Mouse (Mus musculus) lung, postnatal 0 days (tissue): ENCODE results near the gene Tbc1d1.

Source experiments
- CTCF ChIP-seq: IDR thresholded peaks from 2 replicates; pipeline ENCODE4 v1.5.1; 2016; ENCODE audit warnings: antibody characterized with exemption, mild to moderate bottlenecking
- EP300 ChIP-seq: IDR thresholded peaks from 2 replicates; pipeline ENCODE4 v1.6.1; 2016; ENCODE audit warnings: antibody characterized with exemption, mild to moderate bottlenecking, control low read depth

DNA sequence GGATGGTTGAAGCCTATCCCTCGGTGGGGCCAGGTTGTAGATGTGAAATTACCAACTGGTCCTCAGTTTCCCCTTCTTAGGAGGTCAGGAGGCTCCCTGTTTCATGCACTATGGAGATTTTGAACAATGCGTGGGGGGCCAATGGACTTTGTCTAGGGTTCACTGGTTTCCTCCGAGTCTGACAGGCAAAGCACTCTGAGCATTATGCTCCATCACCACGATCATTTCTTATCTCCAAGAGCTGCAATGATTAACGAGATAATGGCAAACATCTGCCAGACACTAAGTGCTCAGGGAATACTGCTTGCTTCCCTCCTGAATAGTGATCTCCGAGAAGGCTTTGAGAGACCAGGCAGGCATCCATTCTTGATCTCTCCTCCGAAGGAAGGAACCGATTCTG lies 61.2 kb downstream of the Tbc1d1 start:
- TF ChIP-seq CTCF (no peak), EP300 (no peak)
